Mouse (Mus musculus) brown adipose tissue, adult 24 weeks (tissue): ENCODE measurements around the gene Gm3250. TPM values are rescaled to one million over a fixed set of nuclear protein-coding genes. Genes with fewer than 3 reads are reported as not detected.
"Not testable (repeated sequence)": the region's sequence is repeated elsewhere in the genome, so short reads cannot be mapped to it uniquely, and the experiment has no call there.

Experiments
- H3K27ac ChIP-seq: fragments of 200-500 bp; replicated peaks from 2 replicates; pipeline ENCODE4 v1.5.1; 2012; ENCODE audit warnings: low read depth, mild to moderate bottlenecking, low read length
- H3K4me1 ChIP-seq: fragments of 200-500 bp; 2 replicates; pipeline ENCODE4 v1.6.1; 2012; ENCODE audit warnings: low read length, mixed read lengths; ENCODE audit not compliant: control insufficient read depth, insufficient read depth, insufficient read length
- H3K4me3 ChIP-seq: fragments of 200-500 bp; 2 replicates; pipeline ENCODE4 v1.5.1; 2012; ENCODE audit warnings: low read depth, mild to moderate bottlenecking, low read length, moderate library complexity; ENCODE audit not compliant: insufficient read depth
- polyA plus RNA-seq: library from polyadenylated mRNA; stranded (reverse); fragments of >200 nt; gene quantifications from 2 replicates; pipeline ENCODE4 v1.2.4, GENCODE M21; 2012; ENCODE audit not compliant: missing spikeins, insufficient read depth, insufficient read length

Gm3250 gene
- polyA plus RNA-seq, 1 experiment: not detected

DNA sequence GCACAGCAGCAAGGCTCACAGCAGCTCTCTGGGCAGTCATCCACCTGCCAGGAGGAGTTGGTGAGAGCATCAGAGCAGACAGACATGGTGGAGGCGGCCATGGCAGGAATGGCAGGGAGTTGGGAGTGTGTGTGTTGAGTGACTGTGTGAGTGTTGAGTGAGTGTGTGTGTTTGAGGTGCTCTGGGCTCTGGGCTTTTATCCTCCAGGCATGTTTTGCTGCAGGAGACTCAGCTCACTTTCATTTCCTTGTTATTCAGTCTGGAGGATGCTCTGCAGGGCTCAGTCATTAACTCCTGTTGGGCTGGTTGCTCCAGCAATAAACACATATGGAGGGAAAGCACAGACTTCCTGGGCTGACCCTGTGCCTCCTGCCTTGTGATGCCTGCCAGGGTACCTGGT lies 5.5 kb downstream of the Gm3250 start, which contains the start of gene Gm7138:
TSS of gene Gm7138 (minus strand) at position 101 of the 400 bp plus-strand sequence.
- not testable (repeated sequence) for H3K4me3 ChIP-seq, H3K4me1 ChIP-seq, H3K27ac ChIP-seq

DNA sequence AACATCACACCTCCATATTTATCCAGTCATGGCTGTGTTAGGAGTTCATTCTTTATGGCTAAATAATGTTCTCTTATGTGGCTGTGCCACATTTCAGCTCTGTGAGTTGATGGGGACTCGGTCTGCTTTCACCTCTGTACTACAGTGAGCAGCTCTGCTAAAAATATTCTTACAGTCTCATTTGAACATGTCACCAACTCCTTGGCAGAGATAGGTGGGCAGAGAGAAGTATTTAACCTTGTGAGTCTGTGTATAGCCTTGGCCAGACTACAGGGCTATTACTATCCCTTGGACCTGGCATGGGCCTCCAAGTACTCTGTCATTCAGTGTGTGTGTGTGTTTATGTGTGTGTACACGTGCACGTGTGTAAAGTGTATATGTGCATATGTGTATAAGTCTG lies 10.2 kb downstream of the Gm3250 start:
- H3K27ac ChIP-seq, H3K4me3 ChIP-seq, H3K4me1 ChIP-seq: not testable (repeated sequence)

DNA sequence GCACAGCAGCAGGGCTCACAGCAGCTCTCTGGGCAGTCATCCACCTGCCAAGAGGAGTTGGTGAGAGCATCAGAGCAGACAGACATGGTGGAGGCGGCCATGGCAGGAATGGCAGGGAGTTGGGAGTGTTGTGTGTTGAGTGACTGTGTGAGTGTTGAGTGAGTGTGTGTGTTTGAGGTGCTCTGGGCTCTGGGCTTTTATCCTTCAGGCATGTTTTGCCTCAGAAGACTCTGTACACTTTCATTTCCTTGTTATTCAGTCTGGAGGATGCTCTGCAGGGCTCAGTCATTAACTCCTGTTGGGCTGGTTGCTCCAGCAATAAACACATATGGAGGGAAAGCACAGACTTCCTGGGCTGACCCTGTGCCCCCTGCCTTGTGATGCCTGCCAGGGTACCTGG lies 11.1 kb downstream of the Gm3250 start, which contains the start of gene Gm3238:
TSS of gene Gm3238 (minus strand) at position 101 of the 400 bp plus-strand sequence.
- H3K27ac ChIP-seq, H3K4me3 ChIP-seq, H3K4me1 ChIP-seq: not testable (repeated sequence)

DNA sequence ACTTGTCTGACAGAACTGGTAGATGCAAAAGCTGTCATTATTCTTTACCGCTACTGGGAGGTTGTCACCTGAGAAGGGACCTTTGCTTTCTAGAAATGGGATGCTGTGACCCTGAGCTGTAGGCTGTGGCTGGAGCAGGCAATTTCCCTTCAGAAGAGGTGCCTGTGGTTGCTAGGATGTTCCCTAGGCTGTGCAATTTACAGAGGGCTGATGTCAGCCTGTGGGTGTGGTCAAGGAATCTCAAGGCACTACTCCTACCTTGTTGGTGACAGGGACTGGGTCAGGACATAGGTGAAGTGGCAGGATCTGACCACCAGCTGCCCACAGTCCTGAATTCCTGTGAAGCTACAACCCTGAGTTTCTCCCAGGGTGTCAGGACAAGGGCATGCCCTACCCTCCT lies 12.6 kb downstream of the Gm3250 start:
- Histone ChIP-seq H3K4me3 (no peak overlapping the region), H3K4me1 (no peaks in the 10 kb centered on the region), H3K27ac (no peak overlapping the region)

DNA sequence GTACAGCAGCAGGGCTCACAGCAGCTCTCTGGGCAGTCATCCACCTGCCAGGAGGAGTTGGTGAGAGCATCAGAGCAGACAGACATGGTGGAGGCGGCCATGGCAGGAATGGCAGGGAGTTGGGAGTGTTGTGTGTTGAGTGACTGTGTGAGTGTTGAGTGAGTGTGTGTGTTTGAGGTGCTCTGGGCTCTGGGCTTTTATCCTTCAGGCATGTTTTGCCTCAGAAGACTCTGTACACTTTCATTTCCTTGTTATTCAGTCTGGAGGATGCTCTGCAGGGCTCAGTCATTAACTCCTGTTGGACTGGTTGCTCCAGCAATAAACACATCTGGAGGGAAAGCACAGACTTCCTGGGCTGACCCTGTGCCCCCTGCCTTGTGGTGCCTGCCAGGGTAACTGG lies 22.8 kb downstream of the Gm3250 start, which contains the start of gene Gm3233:
TSS of gene Gm3233 (minus strand) at position 101 of the 400 bp plus-strand sequence.
- not testable (repeated sequence) for H3K4me3 ChIP-seq, H3K4me1 ChIP-seq, H3K27ac ChIP-seq

DNA sequence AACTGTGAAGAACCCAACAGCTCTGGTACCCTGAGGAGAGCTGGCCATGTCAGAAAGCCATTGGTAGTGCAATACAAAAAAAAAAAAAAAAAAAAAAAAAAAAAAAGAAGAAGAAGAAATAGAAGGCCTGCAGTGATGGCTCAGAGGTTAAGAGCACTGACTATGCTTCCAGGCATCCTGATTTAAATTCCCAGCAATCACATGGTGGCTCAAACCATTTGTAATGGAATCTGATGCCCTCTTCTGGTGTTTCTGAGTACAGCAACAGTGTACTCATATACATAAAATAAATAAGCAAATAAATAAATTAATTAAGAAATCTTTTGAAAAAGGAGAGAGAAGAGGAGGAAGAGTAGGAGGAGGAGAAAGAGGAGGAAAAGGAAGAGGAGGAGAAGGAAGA lies 28.9 kb downstream of the Gm3250 start:
- no peaks in the 10 kb centered on the region for H3K4me1 ChIP-seq
- H3K27ac ChIP-seq: no peak overlapping the region
- H3K4me3 ChIP-seq: no peak overlapping the region

DNA sequence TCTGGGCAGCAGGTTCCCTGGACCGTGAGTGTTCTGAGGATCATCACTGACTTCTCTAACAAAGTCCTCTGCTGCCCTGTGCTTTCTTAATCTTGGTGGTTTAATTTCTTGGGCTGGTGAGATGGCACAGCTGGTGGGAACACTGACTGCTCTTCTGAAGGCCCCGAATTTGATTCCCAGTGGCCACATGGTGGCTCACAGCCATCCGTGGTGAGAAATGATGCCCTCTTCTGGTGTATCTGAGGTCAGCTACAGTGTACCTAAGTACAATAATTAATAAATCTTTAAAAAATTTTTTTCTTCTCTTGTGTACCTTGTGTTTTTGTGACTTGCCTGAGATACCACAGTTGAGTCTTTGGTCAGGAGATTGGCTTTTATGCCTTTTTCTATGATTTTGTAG lies 30.0 kb downstream of the Gm3250 start:
- not testable (repeated sequence) for H3K27ac ChIP-seq, H3K4me1 ChIP-seq, H3K4me3 ChIP-seq

DNA sequence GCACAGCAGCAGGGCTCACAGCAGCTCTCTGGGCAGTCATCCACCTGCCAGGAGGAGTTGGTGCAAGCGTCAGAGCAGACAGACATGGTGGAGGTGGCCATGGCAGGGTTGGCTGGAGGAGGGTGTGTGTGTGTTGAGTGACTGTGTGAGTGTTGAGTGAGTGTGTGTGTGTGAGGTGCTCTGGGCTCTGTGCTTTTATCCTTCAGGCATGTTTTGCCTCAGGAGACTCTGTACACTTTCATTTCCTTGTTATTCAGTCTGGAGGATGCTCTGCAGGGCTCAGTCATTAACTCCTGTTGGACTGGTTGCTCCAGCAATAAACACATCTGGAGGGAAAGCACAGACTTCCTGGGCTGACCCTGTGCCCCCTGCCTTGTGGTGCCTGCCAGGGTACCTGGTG lies 31.1 kb downstream of the Gm3250 start, which contains the start of gene Gm9736:
TSS of gene Gm9736 (minus strand) at position 101 of the 400 bp plus-strand sequence.
- not testable (repeated sequence) for H3K27ac ChIP-seq, H3K4me1 ChIP-seq

DNA sequence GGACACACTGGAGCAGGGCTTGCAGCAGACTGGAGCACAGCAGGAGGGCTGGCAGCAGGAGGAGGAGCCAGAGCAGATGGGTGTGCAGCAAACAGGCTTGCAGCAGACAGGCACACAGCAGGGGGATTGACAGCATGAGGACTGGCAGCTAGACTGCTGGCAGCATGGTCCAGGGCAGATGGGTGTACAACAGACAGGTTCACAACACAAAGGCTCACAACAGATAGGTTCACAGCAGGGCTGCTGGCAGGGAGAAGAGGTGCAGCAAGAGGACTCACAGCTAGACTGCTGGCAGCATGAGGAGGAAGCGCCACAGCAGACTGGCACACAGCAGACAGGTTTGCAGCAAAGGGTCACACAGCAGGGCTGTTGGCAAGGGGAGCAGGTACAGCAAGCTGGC lies 31.7 kb downstream of the Gm3250 start:
- H3K27ac ChIP-seq, H3K4me3 ChIP-seq, H3K4me1 ChIP-seq: not testable (repeated sequence)

More for the DNA sequence above, 31.1 kb downstream of the Gm3250 start, which contains the start of gene Gm9736:
- H3K4me3 ChIP-seq: not testable (repeated sequence)

DNA sequence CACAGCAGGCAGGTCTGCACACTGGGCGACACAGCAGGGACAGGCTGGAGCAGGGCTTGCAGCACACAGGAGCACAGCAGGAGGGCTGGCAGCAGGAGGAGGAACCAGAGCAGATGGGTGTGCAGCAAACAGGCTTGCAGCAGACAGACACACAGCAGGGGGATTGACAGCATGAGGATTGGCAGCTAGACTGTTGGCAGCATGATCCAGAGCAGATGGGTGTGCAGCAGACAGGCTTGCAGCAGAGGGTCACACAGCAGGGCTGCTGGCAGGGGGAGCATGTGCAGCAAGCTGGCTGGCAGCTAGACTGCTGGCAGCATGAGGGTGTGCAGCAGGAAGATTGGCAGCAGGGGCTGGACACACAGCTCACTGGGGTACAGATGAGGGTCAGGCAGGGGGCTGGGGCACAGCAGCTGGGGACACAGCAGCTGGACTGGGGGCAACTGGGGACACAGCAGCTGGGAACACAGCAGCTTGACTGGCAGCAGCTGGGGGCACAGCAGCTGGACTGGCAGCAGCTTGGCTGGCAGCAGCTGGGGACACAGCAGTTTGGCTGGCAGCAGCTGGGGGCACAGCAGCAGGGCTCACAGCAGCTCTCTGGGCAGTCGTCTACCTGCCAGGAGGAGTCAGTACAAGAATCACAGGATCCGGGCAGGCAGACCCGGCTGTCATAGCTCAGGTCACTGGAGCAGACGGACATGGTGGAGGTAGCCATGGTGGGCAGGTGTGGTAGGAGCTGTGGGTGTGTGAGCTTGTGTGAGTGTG lies 40.2 kb downstream of the Gm3250 start, which contains the start of gene Gm18596:
TSS of gene Gm18596 (minus strand) at position 715 of the 765 bp plus-strand sequence.
- H3K4me1 ChIP-seq, H3K4me3 ChIP-seq, H3K27ac ChIP-seq: not testable (repeated sequence)

DNA sequence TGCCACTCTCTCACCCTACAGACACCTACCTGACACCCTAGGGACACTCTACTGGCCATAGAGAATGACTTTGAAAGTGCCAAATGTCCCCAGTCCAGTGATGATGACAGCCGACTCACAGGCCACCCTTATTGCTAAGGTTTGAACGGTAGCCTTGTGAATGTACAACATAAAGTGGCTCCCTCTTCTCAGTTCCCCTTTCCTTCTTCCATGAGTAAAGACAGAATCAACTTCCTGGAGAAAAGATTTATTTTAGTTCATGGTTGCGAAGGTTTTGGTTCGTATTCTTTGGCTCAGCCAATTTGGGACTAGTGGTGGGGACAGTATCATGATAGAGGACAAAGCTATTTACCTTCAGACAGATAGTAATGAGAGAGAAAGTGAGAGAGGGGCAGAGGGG lies 43.4 kb downstream of the Gm3250 start:
- no peak overlapping the region for H3K27ac ChIP-seq
- no peaks in the 10 kb centered on the region for H3K4me1 ChIP-seq
- H3K4me3 ChIP-seq: no peak overlapping the region

DNA sequence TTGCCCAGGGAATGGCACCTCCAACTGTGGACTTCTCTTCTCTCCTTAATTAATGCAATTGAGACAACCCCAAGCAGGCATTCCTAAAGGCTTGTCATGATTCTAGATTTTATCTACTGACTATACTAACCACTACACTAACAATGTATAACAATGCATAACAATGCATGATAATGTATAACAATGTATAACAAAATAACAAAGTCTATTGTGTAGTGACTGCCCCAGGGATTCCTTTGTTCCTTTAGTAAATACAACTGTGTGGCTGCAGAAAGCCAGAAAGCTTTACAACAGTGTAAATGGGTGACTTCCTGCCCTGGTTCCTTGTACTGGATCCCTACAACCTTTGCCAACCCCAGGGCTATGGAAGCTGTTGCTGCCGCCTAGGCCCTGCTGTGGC lies 46.4 kb downstream of the Gm3250 start:
- Histone ChIP-seq H3K4me3 (no peak overlapping the region), H3K27ac (no peak overlapping the region), H3K4me1 (no peaks in the 10 kb centered on the region)

Other genes starting within 250 kb of the Gm3250 start
- 88.8 and 92.4 TPM in 2 replicates for gene Pttg1ip, start 200.8 kb downstream of the Gm3250 start, polyA plus RNA-seq
- 58.1 and 84.9 TPM in 2 replicates for gene Sumo3, start 176.4 kb downstream of the Gm3250 start, polyA plus RNA-seq
- gene Gm49325, start 176.3 kb downstream of the Gm3250 start, polyA plus RNA-seq: 16.0 and 45.5 TPM in 2 replicates
- gene Ube2g2, start 160.3 kb downstream of the Gm3250 start, polyA plus RNA-seq: 23.3 and 26.1 TPM in 2 replicates
- not detected in 2 replicates for gene Tspear, start 96.0 kb downstream of the Gm3250 start, polyA plus RNA-seq
- not detected in 2 replicates for gene Gm19402, start 91.8 kb downstream of the Gm3250 start, polyA plus RNA-seq
- gene Gm9508, start 85.3 kb downstream of the Gm3250 start, polyA plus RNA-seq: not detected in 2 replicates
- not detected in 2 replicates for gene Gm10272, start 75.9 kb downstream of the Gm3250 start, polyA plus RNA-seq
- gene Gm10024, start 71.1 kb downstream of the Gm3250 start, polyA plus RNA-seq: not detected in 2 replicates
- not detected in 2 replicates for gene Gm10142, start 66.7 kb downstream of the Gm3250 start, polyA plus RNA-seq
- not detected in 2 replicates for gene Krtap12-1, start 61.9 kb downstream of the Gm3250 start, polyA plus RNA-seq
- not detected in 2 replicates for gene Gm10100, start 56.1 kb downstream of the Gm3250 start, polyA plus RNA-seq
- gene Gm18596, start 39.9 kb downstream of the Gm3250 start, polyA plus RNA-seq: not detected in 2 replicates
- gene Gm9736, start 31.2 kb downstream of the Gm3250 start, polyA plus RNA-seq: not detected in 2 replicates
- not detected in 2 replicates for gene Gm3233, start 22.9 kb downstream of the Gm3250 start, polyA plus RNA-seq
- gene Gm3238, start 11.2 kb downstream of the Gm3250 start, polyA plus RNA-seq: not detected in 2 replicates
- gene Gm7138, start 5.6 kb downstream of the Gm3250 start, polyA plus RNA-seq: not detected in 2 replicates
- gene Gm7137, start 5.7 kb upstream of the Gm3250 start, polyA plus RNA-seq: not detected in 2 replicates
- gene Gm9639, start 12.5 kb upstream of the Gm3250 start, polyA plus RNA-seq: not detected in 2 replicates
- gene Gm19668, start 16.6 kb upstream of the Gm3250 start, polyA plus RNA-seq: not detected in 2 replicates
- gene Gm9507, start 29.3 kb upstream of the Gm3250 start, polyA plus RNA-seq: not detected in 2 replicates
- gene Gm2696, start 32.1 kb upstream of the Gm3250 start, polyA plus RNA-seq: not detected in 2 replicates
- gene Krtap10-4, start 44.6 kb upstream of the Gm3250 start, polyA plus RNA-seq: not detected in 2 replicates
- not detected in 2 replicates for gene Krtap10-10, start 53.4 kb upstream of the Gm3250 start, polyA plus RNA-seq
- not detected in 2 replicates for gene Gm36176, start 64.3 kb upstream of the Gm3250 start, polyA plus RNA-seq
- gene Gm10318, start 70.3 kb upstream of the Gm3250 start, polyA plus RNA-seq: not detected in 2 replicates
- gene Gm3285, start 79.4 kb upstream of the Gm3250 start, polyA plus RNA-seq: not detected in 2 replicates
- gene Lrrc3, start 120.0 kb upstream of the Gm3250 start, polyA plus RNA-seq: 0.33 TPM in 1 of 2 replicates, not detected in the other
- gene Trpm2, start 188.0 kb upstream of the Gm3250 start, polyA plus RNA-seq: 0.63 TPM in 1 of 2 replicates, not detected in the other
- gene 1810043G02Rik, start 196.0 kb upstream of the Gm3250 start, polyA plus RNA-seq: 16.0 and 16.4 TPM in 2 replicates
- gene Pfkl, start 227.5 kb upstream of the Gm3250 start, polyA plus RNA-seq: 326 and 453 TPM in 2 replicates